Mouse (Mus musculus): ENCODE measurements around the gene Srd5a1.

- no peak for TF ChIP-seq CTCF (IDR thresholded peaks at IDR 0.05; ENCODE audit: low read depth, low read length)
- no peak for TF ChIP-seq POLR2A (IDR thresholded peaks at IDR 0.05; ENCODE audit: insufficient read depth, low read length)
- TF ChIP-seq EP300 (IDR thresholded peaks at IDR 0.05; ENCODE audit: insufficient read depth, low read depth, low read length), result no peak
Measured at GRCm38 (mm10) chr13:69541776-69542175, 69.5 kb downstream of the Srd5a1 start.

Data from ES-Bruce4 (cell line).